Mouse (Mus musculus) forebrain, postnatal 0 days (tissue): ENCODE results near the gene Scarb1. TPM values are rescaled to one million over a fixed set of nuclear protein-coding genes. Genes with fewer than 3 reads are reported as not detected.

ENCODE experiments used
- ATAC-seq: fragments of 200-750 bp; cut with Nextera tagmentation; 2 replicates; pipeline ENCODE4 v1.8.0; 2017; ENCODE audit warnings: mild to moderate bottlenecking, moderate library complexity
- DNase-seq: peaks from one replicate; pipeline ENCODE4 v3.0.0-alpha.2; 2015
- H3K27ac ChIP-seq: fragments of 300-500 bp; sonication (generic); 2 replicates; pipeline ENCODE4 v1.5.1; 2014; ENCODE audit warnings: low read depth, mild to moderate bottlenecking, antibody characterized with exemption, low read length, moderate library complexity, mixed read lengths
- H3K27me3 ChIP-seq: fragments of 300-500 bp; sonication (generic); 2 replicates; pipeline ENCODE4 v1.6.1; 2014; ENCODE audit warnings: mild to moderate bottlenecking, low read length, mixed read lengths; ENCODE audit not compliant: insufficient read depth
- H3K36me3 ChIP-seq: fragments of 300-500 bp; sonication (generic); 2 replicates; pipeline ENCODE4 v1.6.1; 2014; ENCODE audit warnings: mild to moderate bottlenecking, moderate library complexity; ENCODE audit not compliant: insufficient read depth
- H3K4me1 ChIP-seq: fragments of 300-500 bp; sonication (generic); 2 replicates; pipeline ENCODE4 v1.6.1; 2014; ENCODE audit warnings: antibody characterized with exemption; ENCODE audit not compliant: insufficient read depth
- H3K4me2 ChIP-seq: fragments of 300-500 bp; sonication (generic); 2 replicates; pipeline ENCODE4 v1.6.1; 2014; ENCODE audit warnings: low read depth, mild to moderate bottlenecking, moderate library complexity
- H3K4me3 ChIP-seq: fragments of 300-500 bp; sonication (generic); 2 replicates; pipeline ENCODE4 v1.5.1; 2014; ENCODE audit warnings: low read depth, low read length, mixed read lengths
- H3K9ac ChIP-seq: fragments of 300-500 bp; sonication (generic); 2 replicates; pipeline ENCODE4 v1.6.1; 2014; ENCODE audit warnings: mild to moderate bottlenecking
- H3K9me3 ChIP-seq: fragments of 300-500 bp; sonication (generic); 2 replicates; pipeline ENCODE4 v1.6.1; 2016; ENCODE audit warnings: low read length
- CTCF ChIP-seq: sonication (generic); IDR thresholded peaks from 2 replicates; pipeline ENCODE4 v1.5.1; 2016; ENCODE audit warnings: antibody characterized with exemption, control low read depth, low read depth
- WGBS: fragments of 180-500 bp; shearing (Covaris S2); extraction: QIAGEN DNeasy Blood & Tissue Kit; methylation state at CpG from one replicate; pipeline ENCODE4 v1.1.7; 2014; 5-methylcytosine and 5-hydroxymethylcytosine counted together
- polyA plus RNA-seq: library from polyadenylated mRNA; unstranded; fragments of >200 nt; fragmentation: Nextera tagmentation; extraction: Ambion mirVana; gene quantifications from 2 replicates; pipeline ENCODE4 v1.2.1, GENCODE M21; 2015
- total RNA-seq: library from RNA; depleted of rRNA; stranded (reverse); fragments of >200 nt; gene quantifications from 2 replicates; pipeline ENCODE4 v1.2.3, GENCODE M21; 2014

Gene Scarb1
- total and polyA plus RNA-seq, 2 experiments from 2014 or later, result 52.7 to 55.9 TPM

DNA sequence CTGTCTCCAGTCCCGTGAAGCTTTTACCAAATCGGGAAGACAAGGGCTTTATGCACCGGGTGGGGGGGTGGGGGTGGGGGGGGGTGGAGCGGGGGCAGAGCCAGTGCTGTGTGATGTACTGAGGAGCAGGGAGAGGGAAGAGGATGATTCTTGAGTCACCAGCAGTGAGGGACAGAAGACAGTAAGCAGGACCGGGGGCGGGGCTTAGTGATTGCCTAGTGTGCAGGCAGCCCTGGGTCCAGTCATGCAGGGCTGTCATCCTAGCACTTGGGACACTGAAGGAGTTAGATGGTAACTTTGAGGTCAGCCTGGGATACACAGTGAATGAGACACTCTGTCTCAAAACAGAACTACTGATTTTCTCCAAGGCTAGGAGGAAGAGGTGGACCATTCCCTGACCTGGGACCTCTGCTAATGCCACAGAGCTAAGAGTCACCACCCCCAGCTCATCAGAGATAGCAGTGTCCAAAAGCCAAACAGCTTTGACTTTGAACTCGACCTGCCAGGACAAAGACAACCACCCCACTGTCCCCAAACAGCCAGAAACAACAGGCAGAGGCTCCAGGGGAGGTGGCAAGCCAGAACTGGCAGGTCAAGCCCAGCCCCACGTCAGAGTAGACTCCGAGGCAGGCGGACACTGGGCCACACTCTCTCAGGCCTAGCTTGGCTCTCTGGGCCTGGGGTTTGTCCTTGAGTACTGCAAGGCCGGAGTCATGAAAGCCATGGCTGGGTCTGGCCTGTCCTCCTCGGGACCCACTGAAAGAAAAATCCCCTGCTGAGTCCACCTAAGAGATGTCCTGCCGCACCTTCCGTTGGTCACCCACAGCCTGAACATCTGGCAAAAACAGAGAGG lies 35.4 kb downstream of the Scarb1 start:
- no peak for DNase-seq
- Histone ChIP-seq H3K4me1 (no peaks in the 10 kb centered on the region), H3K4me2 (no peak overlapping the region), H3K9ac (no peak overlapping the region), H3K4me3 (no peak overlapping the region), H3K27me3 (no peaks in the 10 kb centered on the region), H3K27ac (no peak overlapping the region), H3K9me3 (no peaks in the 10 kb centered on the region), H3K36me3 (0 out of 2 replicates have a peak, but pooled peaks cover 3% of the 10 kb centered on the region)
- WGBS, result 62% methylated on average over 14 of the region's 14 CpGs
- no peak for ATAC-seq
- TF ChIP-seq CTCF, result no peak

DNA sequence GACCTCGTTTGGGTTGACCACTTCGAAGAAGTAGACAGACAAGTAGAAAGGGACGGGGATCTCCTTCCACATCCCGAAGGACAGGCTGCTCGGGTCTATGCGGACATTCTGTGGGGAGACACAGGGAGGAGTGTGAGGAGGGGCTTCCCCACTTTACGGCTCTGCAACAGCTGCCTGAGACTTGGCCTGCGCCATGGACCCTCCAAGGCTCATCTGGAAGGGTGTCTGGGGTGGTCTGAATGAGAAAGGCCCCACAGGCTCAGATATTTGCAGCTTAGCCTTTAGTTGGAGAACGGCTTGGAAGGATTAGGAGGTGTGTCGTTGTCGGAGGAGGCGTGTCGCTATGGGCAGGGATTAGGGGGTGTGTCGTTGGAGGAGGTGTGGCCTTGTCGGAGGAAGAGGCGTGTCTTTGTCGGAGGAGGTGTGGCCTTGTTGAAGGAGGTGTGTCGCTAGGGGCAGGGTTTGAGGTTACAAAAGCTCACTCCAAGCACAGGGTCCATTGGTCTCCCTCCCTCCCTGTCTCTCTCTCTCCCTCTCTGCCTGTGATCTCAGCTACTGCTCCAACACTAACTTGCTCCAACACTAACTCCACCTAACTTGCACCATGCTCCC lies 36.5 kb downstream of the Scarb1 start:
- Histone ChIP-seq H3K9ac (no peak overlapping the region), H3K4me3 (no peak overlapping the region), H3K9me3 (no peaks in the 10 kb centered on the region), H3K27me3 (no peaks in the 10 kb centered on the region), H3K4me1 (no peaks in the 10 kb centered on the region), H3K27ac (no peak overlapping the region), H3K4me2 (no peak overlapping the region), H3K36me3 (peaks cover 14% of the 10 kb centered on the region)
- no peak for TF ChIP-seq CTCF
- ATAC-seq (peak; percentile 81), DNase-seq (peak; percentile 43)
- 27% methylated on average over 18 of the region's 18 CpGs for WGBS

DNA sequence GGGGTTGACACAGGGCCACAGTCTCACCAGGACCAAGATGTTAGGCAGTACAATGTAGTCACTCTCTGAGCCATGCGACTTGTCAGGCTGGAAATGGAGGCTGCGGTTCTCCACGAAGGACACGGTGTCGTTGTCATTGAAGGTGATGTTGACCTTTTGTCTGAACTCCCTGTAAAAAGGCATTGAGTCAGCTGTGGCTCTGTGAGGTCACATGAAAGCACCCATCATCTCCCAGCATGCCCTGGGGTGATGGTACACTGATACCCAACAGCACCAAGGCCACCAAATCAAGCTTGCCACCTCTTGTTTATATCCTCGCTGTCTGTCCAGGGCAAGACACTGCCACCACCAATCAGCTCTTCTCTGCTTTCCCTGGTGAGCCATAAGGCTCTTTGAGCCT lies 37.8 kb downstream of the Scarb1 start:
- no peak for ATAC-seq
- 95% methylated on average over 6 of the region's 6 CpGs for WGBS
- peaks cover 23% of the 10 kb centered on the region for H3K36me3 ChIP-seq
- no peaks in the 10 kb centered on the region for H3K9me3 ChIP-seq
- no peak overlapping the region for H3K4me2 ChIP-seq
- H3K4me3 ChIP-seq, result no peak overlapping the region
- DNase-seq, result no peak
- no peak overlapping the region for H3K27ac ChIP-seq
- no peak overlapping the region for H3K9ac ChIP-seq
- H3K27me3 ChIP-seq, result no peaks in the 10 kb centered on the region
- H3K4me1 ChIP-seq, result no peaks in the 10 kb centered on the region
- no peak for TF ChIP-seq CTCF

DNA sequence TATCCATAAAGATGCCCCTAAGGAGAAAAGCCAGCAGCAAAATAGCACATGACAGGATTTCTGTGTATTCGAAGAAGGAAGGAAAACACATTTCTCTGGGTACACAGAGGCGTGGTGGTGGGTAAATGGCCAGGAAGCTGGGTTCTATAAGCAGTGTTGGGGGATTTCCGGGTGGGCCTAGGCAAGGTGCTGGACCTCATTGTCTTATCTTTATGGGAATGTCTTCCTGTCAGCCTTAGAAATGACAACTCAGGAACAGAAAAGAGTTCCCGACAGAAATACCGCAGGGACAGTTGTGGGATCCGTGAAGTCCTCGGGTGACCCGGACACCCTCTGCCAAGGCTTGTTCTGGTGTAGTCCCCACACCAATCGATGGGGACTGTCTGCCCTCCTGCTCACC lies 42.7 kb downstream of the Scarb1 start:
- H3K27ac ChIP-seq, result no peak overlapping the region
- DNase-seq (no peak), ATAC-seq (no peak)
- no peaks in the 10 kb centered on the region for H3K9me3 ChIP-seq
- no peaks in the 10 kb centered on the region for H3K4me1 ChIP-seq
- no peak overlapping the region for H3K4me3 ChIP-seq
- H3K27me3 ChIP-seq, result no peaks in the 10 kb centered on the region
- no peak for TF ChIP-seq CTCF
- H3K36me3 ChIP-seq, result peaks cover 38% of the 10 kb centered on the region
- H3K4me2 ChIP-seq, result no peak overlapping the region
- 94% methylated on average over 9 of the region's 9 CpGs for WGBS
- H3K9ac ChIP-seq, result no peak overlapping the region

DNA sequence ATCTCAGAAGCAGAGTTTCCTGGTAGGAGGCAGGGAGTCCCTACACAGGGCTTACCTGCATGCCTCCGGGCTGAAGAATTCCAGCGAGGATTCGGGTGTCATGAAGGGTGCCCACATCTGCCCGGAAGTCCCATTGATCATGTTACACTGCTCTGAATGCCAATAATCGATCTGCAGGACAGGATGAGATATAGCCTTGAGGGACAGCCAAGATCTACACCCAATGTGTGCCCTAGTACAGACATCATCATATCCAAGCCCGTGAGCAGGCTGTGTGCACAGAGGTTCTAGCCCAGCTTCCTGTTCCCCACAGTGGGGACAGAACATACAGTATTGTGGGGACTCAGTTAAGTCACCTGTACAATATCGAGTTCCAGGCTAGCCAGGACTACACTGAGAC lies 43.7 kb downstream of the Scarb1 start:
- H3K27ac ChIP-seq, result no peak overlapping the region
- H3K36me3 ChIP-seq, result peaks cover 43% of the 10 kb centered on the region
- no peak for TF ChIP-seq CTCF
- H3K27me3 ChIP-seq, result no peaks in the 10 kb centered on the region
- no peak overlapping the region for H3K4me3 ChIP-seq
- ATAC-seq, result no peak
- no peak overlapping the region for H3K4me2 ChIP-seq
- no peak overlapping the region for H3K9ac ChIP-seq
- no peaks in the 10 kb centered on the region for H3K4me1 ChIP-seq
- DNase-seq, result no peak
- WGBS, result 95% methylated on average over 7 of the region's 7 CpGs
- no peaks in the 10 kb centered on the region for H3K9me3 ChIP-seq

DNA sequence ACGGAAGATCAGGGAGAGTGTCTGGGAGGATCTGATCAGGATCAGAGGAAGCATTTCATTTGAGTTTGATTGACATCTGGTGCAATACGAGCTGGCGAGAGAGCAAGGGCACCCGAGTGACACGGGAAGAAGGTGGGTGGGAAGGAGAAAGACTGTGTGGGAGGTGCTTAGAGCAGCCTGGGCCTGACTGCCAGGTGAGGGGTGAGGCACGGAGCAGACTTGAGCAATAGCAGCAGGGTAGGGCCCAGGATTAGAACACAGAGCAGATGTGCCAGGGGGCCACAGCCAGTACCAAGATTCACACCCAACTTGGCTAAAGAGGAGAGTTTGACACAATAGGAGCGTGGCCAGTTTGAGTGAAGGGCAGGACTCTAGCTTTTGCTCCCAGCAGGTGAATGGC lies 47.9 kb downstream of the Scarb1 start:
- no peak for ATAC-seq
- no peaks in the 10 kb centered on the region for H3K9me3 ChIP-seq
- no peak for DNase-seq
- H3K4me2 ChIP-seq, result no peak overlapping the region
- peaks cover 28% of the 10 kb centered on the region for H3K36me3 ChIP-seq
- WGBS, result 78% methylated on average over 7 of the region's 7 CpGs
- TF ChIP-seq CTCF, result no peak
- no peaks in the 10 kb centered on the region for H3K27me3 ChIP-seq
- H3K27ac ChIP-seq, result no peak overlapping the region
- H3K9ac ChIP-seq, result no peak overlapping the region
- no peak overlapping the region for H3K4me3 ChIP-seq
- H3K4me1 ChIP-seq, result no peaks in the 10 kb centered on the region

DNA sequence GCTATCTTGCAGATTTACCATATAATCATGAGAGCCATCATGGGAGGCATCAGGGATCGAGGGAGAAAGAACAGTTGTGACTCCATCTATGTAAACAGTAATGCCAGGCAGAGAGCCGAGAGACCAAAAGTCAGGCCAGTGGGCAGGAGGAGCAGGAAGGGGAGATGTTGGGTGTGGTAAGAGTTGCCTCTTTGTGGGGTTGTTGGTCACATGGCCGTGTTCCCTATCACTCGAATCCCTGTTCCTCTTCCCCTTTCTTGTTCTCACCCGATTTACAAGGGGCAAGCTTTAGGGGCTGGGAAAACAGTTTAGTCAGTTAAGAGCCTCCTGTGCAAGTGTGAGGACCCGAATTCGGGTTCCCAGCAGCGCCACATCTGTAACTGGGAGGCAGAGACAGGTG lies 49.0 kb downstream of the Scarb1 start:
- Histone ChIP-seq H3K4me3 (no peak overlapping the region), H3K4me2 (no peak overlapping the region), H3K27ac (no peak overlapping the region), H3K36me3 (peaks cover 28% of the 10 kb centered on the region), H3K27me3 (no peaks in the 10 kb centered on the region), H3K9me3 (no peaks in the 10 kb centered on the region), H3K4me1 (no peaks in the 10 kb centered on the region), H3K9ac (no peak overlapping the region)
- TF ChIP-seq CTCF, result no peak
- DNase-seq (no peak), ATAC-seq (no peak)
- 92% methylated on average over 8 of the region's 8 CpGs for WGBS
